Mouse (Mus musculus): Measurements from ENCODE around the gene Dcbld2.

Dcbld2 gene

DNA sequence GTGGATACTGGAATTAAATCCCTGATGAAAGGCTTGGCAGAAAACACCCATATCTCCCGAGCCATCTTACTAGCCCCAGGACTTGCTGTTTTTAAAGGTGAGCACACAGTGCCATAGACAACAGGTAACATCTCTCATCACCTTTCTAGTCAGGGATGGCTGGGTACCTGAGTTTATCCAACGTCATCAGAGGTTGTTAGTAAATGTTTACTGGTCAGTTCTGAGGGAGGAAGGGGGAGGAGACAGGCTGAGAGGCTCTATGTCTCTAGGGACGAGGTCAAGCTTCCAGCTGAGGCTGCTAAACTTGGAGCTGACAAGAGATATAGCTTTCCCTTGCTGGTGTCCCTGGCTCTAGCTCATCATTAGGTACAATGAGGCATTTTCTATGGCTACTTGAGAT lies 74.1 kb downstream of the Dcbld2 start:
- no peak for DNase-seq (ENCODE audit: extremely low read depth, low read depth)

DNA sequence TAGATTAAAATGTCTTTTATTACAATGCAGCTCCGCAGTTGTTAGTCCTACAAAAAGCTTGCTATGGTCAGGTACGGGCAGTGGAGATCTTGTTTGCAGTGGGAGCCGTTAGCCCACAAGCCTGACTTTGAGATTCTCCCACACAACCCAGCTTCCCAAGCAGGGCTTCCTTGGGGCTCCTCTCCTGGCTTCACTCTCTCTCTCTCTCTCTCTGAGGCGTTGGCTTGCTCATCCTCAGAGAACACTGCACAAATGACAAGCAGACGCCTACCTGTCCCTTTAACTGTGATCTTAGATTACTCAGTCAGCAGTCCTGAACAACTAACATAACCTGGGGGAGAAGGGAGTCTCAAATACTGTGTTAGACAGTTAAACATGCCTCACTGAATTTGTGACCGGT lies 79.6 kb downstream of the Dcbld2 start:
- no peak for DNase-seq (ENCODE audit: extremely low read depth, low read depth)

DNA sequence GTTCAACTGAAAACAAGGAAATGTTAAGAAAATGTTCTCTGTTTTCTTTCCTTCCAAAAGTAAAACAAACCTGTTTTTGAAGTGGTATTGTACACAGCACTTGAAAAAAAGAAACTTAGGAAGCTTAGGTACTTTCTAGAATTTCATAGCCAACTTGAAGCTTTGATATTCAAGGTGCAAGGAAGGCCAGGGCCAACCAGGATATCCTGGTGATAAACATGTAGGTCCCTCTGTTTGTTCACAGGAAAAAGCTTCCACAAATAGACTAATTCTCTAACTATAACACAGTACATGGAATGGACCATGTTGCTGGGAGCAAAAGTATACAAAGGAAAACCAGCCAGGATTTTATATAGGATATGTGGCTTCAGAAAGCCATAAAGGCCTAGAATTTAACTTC lies 88.5 kb downstream of the Dcbld2 start:
- no peak for DNase-seq (ENCODE audit: extremely low read depth, low read depth)

- DNase-seq (ENCODE audit: extremely low read depth, low read depth), result peak; percentile 93
These were observed 89.9 kb downstream of the Dcbld2 start for GRCm38 (mm10) chr16:58497886-58498713.

DNA sequence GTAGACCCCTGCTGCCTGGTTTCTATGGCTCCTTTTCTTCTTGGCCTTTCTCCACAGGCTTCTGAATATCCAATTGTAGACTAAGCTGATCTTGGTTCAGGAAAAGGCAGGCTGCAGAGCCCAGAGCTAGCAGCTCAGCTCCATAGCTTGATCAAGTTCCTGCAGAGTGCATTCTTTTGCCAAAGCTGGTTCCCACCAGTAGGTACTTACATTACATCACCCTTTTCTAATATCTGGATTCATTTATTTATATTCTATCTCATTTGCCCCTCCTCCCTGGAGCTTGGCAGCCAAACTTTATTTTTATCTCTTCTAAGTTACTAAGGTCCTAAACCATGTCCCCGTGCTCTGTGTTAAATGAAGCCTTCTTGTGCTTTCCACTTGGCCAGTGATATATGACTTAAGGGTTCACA lies 90.9 kb downstream of the Dcbld2 start:
- no peak for DNase-seq (ENCODE audit: extremely low read depth, low read depth)

- no peak for DNase-seq (ENCODE audit: extremely low read depth, low read depth)
These were observed 91.4 kb downstream of the Dcbld2 start for GRCm38 (mm10) chr16:58499650-58500049.

DNA sequence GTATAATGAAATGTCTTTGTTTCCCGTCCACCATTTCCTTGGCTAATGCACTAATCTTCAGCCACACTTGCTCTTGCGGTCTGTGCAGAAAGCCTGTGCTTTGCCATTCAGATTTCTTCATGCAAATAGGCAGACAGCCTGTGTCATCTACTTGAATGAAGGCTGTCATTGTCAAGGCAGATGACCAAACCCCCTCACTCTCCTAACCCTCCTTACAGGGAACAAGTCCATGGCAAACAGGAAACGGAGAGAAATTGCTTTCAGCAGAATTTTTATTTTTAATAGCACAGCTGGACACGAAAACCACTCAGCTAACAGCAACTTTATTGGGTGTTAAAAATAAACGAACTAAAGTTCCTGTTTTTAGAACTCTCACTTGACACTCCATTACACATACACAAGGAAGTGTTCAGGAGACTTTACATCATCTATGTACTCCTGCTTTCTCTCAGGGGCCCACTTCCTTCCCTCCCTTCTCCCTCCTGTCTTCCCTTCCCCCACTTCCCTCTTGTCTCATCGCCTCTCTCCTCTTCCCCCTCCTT lies 93.6 kb downstream of the Dcbld2 start:
- peak; percentile 75 for DNase-seq (ENCODE audit: extremely low read depth, low read depth)

DNA sequence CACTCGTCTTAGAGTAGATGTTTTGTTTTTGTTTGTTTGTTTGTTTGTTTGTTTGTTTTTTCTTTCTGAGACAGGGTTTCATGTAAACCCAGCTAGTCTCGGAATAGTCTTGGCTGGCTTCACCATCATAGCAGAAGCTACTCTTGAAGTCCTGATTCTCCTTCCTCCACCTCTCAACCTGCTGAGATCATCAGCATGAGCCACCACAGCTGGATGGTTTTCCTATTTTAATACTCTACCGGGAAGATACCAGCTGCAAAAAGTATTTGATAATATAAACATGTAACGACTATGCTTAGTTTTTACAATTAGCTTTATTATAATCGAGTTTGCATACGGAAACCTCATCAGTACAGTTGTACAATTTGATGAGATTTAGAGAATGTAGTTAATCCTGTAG lies 94.3 kb downstream of the Dcbld2 start:
- no peak for DNase-seq (ENCODE audit: extremely low read depth, low read depth)

GRCm38 (mm10) chr16:58504945-58505344 lies 96.7 kb downstream of the Dcbld2 start:
- no peak for DNase-seq (ENCODE audit: extremely low read depth, low read depth)

DNA sequence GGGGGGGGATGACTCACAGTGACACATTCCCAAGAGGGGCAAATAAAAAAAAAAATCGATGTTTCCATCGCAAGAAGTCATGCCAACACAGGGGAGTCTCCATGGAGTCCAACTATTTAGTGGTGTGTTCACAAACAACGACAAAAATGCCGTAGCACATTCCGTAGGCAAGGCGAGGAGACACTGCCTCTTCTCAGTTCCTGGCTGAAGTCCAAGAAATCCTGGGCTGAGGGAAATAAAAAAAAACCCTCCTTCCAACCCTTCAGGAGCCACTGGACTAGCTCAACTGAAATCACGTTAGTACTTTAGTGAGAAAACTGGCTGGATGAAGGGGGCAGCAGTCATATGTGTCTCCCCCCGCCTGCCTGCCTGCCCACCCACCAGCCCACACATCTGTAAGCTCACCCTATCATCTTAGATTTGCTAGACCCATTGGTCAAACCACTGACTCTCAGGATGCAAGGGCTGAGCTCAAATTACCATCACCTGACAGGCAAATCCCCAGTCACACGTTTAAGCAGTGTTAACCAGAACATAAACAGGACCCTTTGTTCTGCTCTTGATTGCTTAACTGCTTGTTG lies 104.0 kb downstream of the Dcbld2 start:
- no peak for DNase-seq (ENCODE audit: extremely low read depth, low read depth)

- DNase-seq (ENCODE audit: extremely low read depth, low read depth), result no peak
These were observed 104.6 kb downstream of the Dcbld2 start for GRCm38 (mm10) chr16:58512887-58513286.

DNA sequence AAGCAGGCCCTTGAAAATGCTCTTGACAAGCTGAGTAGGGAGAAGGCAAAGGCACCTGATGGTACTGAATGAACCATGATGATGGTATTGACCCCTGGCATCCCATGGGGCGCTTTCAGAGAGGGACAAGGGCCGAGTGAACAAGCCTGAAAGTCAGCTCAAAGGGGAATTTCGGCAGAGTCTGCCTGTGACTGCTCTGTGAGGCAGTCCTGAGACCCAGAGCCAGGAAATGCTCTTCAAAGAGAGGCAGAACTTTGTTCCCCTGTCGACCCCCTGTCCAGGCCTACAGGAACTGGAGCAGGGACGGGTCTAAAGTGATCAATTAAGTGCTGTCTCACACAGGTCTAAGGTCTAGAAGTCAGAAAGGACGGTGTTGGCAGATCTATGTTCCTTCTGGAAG lies 105.5 kb downstream of the Dcbld2 start:
- no peak for DNase-seq (ENCODE audit: extremely low read depth, low read depth)

DNA sequence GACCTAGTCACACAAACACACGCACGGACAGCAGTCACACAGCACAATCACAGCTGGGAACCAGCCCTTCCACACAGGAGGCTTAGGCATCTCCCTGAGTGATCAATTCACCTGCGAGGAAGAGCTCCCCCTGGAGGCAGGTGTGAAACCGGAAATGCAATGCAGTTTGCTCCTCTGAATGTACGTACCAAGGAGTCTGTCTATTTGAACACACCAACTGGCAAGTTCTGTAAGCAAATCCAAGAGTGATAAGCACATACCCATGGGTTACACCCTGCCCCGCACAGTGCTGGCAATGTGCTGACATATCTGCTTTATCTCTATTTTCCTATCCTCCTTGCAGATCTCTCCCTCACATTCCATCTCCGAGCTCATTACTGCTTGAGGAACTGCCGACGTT lies 106.3 kb downstream of the Dcbld2 start:
- DNase-seq (ENCODE audit: extremely low read depth, low read depth), result peak; percentile 64

GRCm38 (mm10) chr16:58516161-58516560 lies 107.9 kb downstream of the Dcbld2 start:
- no peak for DNase-seq (ENCODE audit: extremely low read depth, low read depth)

GRCm38 (mm10) chr16:58516960-58517798 lies 108.9 kb downstream of the Dcbld2 start:
- no peak for DNase-seq (ENCODE audit: extremely low read depth, low read depth)
